In the genomic region with DNA sequence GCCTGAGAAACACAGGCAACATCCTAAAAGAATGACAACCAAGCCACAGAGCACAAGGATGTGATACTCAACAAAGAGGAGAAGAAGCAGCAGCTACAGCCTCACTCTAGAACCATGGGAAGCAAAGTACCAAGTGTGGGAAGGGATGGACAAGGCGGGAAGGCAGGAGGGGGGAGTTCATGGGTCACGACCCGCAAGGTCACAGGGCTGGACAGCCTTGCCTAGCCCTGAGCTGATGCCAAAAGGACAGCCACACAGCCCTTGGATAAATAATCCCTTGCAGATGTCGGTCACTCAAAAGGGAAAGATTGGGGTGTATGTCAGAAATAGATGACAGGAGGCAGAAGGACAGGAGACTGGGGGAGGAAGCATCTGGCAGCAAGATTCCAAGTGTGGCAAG, we compare ENCODE assay signal across 24 mouse cellular contexts.
"Had no signal": no experiment of that assay in that cellular context is flagged by ENCODE, and none has a peak within 500 bp of the region (broad histone marks: within the 10 kb centered on the region; RNA-seq: fewer than 3 reads in every experiment).

No protein-coding gene starts in this region.

- H3K9me3 ChIP-seq: heart, embryonic 13.5 days; heart, embryonic 15.5 days; hindbrain, embryonic 13.5 days; hindbrain, embryonic 15.5 days; kidney, embryonic 15.5 days; limb, embryonic 10.5 days; limb, embryonic 12.5 days; liver, embryonic 13.5 days had no signal

- H3K36me3 ChIP-seq: heart, embryonic 15.5 days; hindbrain, embryonic 13.5 days; hindbrain, embryonic 15.5 days; kidney, embryonic 15.5 days; limb, embryonic 10.5 days; liver, embryonic 13.5 days had no signal

- DNase-seq: gastrocnemius, postnatal 14 days; gastrocnemius, postnatal 36 days; heart, adult 11 months; heart, adult 2 months; heart, postnatal 14 days; heart, postnatal 36 days; kidney, adult 11 months; kidney, adult 2 months; kidney, adult 9 months; kidney, postnatal 14 days; kidney, postnatal 36 days; liver; liver, embryonic 13.5 days had no signal

- ATAC-seq: hindbrain, postnatal 0 days; intestine, embryonic 16.5 days had no signal

- H3K4me3 ChIP-seq: heart, adult 2 months; heart, embryonic 13.5 days; heart, embryonic 15.5 days; hindbrain, embryonic 13.5 days; hindbrain, embryonic 15.5 days; kidney, embryonic 15.5 days; layer of hippocampus, adult 2 months; left cerebral cortex, adult 2 months; limb, embryonic 10.5 days; limb, embryonic 12.5 days; liver, embryonic 13.5 days had no signal

- H3K4me1 ChIP-seq: liver, embryonic 13.5 days had no signal

- H3K27me3 ChIP-seq: heart, embryonic 13.5 days; heart, embryonic 15.5 days; hindbrain, embryonic 13.5 days; hindbrain, embryonic 15.5 days; kidney, embryonic 15.5 days; limb, embryonic 12.5 days; liver, embryonic 13.5 days had no signal
